Mouse (Mus musculus) forelimb bud, embryonic 11.5 days (tissue): ENCODE results near the gene Cdh3.
"Not testable (repeated sequence)": the region's sequence is repeated elsewhere in the genome, so short reads cannot be mapped to it uniquely, and the experiment has no call there.

Source experiments
- DNase-seq: peaks from one replicate; pipeline ENCODE4 v3.0.0-alpha.2; 2012; ENCODE audit warnings: low read depth, low spot score

Cdh3 gene

DNA sequence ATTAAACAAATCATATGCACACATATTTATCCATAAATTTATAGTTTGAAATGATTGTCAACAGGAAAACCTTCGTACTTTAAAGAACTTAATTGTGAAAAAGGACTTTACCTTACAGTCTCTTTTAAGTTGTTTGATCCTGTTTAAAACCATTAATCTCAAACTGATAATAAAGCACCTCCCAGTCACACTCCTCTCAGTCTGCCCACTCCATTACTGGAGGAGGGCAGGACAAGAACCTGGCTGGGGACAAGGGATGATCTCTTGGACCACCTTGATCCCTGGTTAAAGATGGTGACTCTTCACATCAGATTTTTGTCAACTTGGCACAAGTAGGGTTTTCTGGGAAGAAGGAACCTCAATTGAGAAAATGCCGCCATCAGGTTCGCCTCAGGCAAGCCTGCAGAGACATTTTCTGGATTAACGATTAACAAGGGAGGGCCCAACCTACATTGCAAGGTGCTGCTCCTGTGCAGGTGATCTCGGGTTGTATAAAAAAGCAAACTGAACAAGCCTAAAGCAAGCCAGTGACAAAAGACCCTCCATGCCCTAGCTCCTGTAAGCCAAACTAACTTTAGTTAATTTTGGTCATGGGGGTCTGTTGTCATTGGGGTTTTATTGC lies 61.0 kb downstream of the Cdh3 start:
- DNase-seq = no peak

DNA sequence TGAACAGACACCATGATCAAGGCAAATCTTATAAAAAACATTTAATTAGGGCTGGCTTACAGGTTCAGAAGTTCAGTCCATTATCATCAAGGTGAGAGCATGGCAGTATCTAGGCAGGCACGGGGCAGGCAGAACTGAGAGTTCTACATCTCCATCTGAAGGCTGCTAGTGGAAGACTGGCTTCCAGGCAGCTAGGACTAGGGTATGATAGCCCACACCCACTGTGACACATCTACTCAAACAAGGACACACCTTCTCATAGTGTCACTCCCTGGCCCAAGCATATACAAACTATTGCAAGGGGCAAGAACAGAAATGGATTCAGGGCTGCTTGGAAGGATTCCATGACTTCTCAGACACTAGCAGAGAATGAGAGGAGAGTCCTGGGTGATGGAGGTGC lies 61.5 kb downstream of the Cdh3 start:
- not testable (repeated sequence) for DNase-seq

DNA sequence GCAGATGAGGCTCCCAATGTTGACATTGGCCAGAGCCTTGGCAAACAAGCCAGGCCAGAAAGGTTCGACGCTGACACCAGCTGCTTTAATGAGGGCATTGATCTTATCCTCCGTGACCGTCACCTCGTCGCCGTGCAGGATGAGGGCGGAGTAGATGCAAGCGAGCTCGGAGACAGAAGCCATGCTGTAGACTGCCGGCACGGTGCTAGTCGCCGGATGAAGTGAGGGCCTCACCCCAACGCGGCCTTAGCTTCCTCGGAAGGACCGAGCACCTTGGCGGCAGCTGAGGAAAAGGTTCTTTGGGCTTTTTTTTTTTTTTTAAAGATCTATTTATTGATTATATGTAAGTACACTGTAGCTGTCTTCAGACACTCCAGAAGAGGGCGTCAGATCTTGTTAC lies 62.5 kb downstream of the Cdh3 start, which contains the start of gene Gm10073:
Gm10073 (minus strand) TSS at position 294 of the 400 bp plus-strand sequence.
- not testable (repeated sequence) for DNase-seq

- no peak for DNase-seq
Observed at GRCm38 (mm10) chr8:106574283-106574682, 63.6 kb downstream of the Cdh3 start.

DNA sequence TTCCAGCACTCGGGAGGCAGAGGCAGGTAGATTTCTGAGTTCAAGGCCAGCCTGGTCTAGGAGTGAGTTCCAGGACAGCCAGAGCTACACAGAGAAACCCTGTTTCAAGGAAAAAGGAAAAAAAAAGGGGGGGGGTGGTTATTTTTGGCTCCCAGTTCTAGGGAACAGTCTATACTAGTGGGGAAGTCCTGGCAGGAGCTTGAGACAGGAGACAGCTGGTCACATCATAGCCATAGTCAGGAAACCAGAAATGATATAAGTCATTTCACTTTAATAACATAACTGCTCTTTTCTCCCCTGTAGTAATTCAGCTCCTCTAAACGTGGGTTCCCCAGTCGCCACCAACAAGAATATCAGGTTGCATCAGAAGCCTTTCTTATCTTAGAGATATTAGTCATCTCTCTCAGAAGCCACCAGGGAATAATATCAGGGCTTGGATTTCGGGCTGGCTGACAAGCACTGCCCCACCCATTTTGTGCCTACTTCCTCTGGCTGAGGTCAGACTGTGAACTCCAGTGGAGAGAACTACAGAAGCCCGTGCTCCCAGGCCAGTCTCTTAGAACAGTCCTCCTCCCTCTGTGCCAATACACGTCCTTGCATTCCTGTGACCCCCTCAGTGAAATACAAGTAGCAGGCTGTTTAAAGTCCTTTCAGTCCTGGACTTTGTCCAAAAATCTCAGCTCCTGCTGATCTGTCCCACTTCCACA lies 66.3 kb downstream of the Cdh3 start:
- no peak for DNase-seq

- DNase-seq = no peak
Observed at GRCm38 (mm10) chr8:106579510-106579909, 68.8 kb downstream of the Cdh3 start.

GRCm38 (mm10) chr8:106581344-106582088 lies 70.8 kb downstream of the Cdh3 start:
- no peak for DNase-seq

GRCm38 (mm10) chr8:106584942-106585670 lies 74.4 kb downstream of the Cdh3 start:
- DNase-seq = no peak

- DNase-seq = no peak
Observed at GRCm38 (mm10) chr8:106585671-106586037, 75.0 kb downstream of the Cdh3 start.

GRCm38 (mm10) chr8:106586896-106587295 lies 76.2 kb downstream of the Cdh3 start:
- no peak for DNase-seq

DNA sequence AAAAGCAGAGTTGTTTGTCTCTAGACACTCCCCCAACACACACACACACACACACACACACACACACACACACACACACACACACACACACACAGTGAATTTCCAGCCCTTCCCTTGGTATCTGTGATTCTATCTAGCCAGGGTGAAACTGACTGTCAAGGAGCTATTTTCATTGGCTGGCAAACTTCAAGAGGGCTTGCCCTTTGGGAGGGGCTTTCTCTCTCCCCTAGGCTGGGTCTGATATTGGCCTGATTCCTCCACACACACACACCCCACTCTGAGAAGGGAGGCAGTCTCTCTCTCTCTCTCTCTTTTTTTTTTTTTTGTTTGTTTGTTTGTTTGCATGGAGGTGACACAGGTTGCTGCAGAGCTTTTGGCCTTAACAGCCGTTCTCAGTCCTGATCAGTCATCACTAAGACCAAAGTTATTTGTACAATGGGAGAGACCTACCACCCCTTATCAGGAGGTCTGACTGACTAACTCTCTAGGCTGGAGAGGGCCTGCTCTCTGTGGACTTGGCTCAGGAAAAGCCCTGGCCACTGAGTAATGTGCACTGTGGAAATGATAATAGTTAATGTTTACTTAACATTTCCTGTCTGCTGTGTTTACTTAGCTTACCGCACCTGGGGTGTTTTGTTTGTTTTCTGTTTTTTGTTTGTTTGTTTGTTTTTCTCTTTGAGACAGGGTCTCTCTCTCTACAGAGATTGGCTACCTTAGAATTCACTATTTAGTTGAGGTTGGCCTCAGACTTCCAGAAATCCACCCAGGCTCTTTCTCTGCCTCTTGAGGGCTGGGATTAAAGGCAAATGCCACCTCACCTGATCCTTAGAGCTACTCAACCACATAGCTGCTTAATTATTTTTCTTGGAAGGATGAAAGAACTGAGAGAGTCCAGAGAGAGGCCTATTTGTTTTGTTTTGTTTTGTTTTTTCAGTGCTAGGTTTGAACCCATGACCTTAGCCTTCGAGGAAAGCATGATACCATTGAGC lies 78.0 kb downstream of the Cdh3 start:
- no peak for DNase-seq

GRCm38 (mm10) chr8:106592458-106592857 lies 81.8 kb downstream of the Cdh3 start:
- DNase-seq = no peak

GRCm38 (mm10) chr8:106595623-106596022 lies 84.9 kb downstream of the Cdh3 start:
- not testable (repeated sequence) for DNase-seq

DNA sequence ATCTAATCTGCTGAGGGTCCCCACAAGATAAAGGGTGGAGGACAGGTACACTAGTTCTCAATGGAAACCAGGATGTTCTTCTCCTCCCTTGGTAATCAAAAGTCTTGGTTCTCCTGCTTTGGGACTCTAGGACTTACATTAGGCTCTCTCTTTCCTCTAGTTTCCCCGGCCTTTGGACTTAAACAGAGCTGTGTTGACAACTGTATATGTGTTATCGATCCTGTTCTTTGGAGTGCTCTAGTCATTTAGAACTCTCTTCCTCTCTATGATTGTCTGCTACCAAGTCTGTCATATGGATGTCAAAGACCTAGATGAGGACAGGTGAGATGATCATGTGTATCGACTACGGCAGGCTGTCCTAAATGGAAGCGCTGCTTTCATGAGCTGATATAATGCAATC lies 86.4 kb downstream of the Cdh3 start:
- DNase-seq = no peak

DNA sequence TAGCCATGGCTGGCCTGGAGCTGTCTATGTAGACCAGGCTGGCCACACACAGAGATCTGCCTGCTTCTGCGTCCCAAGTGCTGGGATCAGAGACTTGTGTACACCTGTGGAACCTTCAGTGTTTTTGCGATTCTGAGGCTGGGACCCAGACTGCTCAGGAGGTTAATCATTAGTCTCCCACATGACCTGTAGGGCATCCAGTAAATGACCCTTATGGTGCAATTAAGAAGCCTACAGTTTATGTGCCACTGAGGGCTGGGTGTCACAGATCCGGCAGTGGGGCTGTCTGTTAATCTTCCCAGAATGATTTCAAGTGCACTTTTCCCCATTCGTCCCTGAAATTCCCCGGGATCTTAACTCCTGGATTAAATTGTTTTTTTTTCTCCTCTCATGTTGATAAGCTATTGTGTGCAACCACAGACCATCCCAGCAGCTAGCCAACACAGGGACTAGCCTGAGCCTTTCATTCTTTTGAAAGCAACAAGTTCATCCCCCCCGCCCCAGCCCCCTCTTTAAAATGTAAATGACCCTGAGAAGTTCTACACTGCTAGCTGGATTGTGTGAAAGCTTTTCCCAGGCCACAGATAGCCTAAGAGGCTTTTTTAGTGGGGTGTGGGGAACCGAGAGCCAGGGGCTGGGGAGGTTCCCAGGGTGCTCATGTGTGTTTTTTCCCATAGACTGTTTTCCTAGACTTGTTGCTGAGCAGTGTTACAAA lies 88.7 kb downstream of the Cdh3 start:
- no peak for DNase-seq

DNA sequence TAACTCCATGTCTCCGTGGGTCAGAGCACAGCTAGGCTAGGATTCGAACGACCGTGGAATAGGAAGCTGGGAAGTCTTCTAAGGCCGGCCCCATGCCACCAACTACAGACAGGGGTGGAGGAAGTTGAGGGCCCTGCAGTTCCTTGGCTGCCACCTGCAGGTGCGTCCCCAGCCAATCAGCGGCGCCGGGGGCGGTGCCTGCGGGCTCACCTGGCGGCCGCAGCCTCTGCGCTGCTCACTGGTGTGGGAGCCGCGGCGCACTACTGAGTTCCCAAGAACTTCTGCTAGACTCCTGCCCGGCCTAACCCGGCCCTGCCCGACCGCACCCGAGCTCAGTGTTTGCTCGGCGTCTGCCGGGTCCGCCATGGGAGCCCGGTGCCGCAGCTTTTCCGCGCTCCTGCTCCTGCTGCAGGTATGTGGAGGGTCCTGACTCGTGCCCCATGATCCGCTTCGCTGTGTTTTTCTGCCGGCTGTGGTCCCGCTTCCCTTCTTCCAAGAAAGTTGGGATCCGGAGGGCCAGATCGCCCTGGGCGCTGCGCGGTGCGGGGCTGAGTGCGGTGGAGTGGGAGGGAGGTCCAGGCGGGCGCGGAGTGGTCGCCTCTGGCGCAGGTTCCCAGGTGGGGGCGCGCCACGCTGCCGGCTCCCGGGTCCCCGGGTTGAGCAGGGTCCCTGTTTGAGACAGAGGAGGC lies 92.6 kb downstream of the Cdh3 start, which contains the start of gene Cdh1:
Cdh1 (plus strand) TSS at position 221 of the 689 bp plus-strand sequence.
- DNase-seq = peak; percentile 35

DNA sequence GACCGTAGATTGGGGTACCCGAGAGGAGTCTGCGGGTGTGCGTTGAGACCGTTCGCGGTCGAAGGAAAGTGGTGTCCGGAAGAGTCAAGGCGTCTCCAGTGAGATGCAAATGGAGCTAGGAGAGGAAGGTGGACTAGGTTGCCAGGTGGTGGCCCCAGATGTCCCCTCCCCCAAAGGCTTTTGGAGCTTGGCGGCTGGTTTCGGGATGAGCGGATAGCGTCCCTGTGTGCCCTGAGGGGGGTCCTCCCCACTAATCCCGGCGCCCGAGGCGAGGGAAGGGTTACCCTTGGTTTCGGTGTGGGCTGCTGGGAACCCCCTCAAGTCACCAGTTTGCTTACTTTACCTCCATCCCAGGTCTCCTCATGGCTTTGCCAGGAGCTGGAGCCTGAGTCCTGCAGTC lies 93.2 kb downstream of the Cdh3 start:
- no peak for DNase-seq

GRCm38 (mm10) chr8:106605657-106606056 lies 95.0 kb downstream of the Cdh3 start:
- no peak for DNase-seq

DNA sequence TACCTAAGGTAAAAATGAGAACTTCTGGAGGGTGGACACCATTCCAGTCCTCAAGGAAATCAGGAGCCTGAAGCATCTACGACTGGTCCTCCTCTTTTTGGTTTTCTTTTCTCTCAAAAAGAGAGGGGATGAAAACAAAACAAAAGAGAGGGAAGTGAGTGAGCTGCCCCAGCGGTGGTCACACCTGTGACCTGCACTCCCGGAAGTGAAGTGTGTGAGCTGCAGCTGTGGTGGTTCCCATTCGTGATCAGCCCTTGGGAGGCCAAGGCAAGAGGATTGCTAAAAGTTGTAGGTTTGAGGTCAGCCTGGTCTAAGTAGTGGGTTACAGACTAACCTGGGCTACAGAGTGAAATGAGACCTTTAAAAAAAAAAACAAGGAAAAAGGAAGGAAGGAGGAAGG lies 95.4 kb downstream of the Cdh3 start:
- no peak for DNase-seq
